Mouse (Mus musculus) left cerebral cortex, adult 8-10 months (tissue): ENCODE measurements around the gene Ncbp3. TPM values are rescaled to one million over a fixed set of nuclear protein-coding genes. Genes with fewer than 3 reads are reported as not detected.

Experiments
- DNase-seq, 2 experiments: peaks; one replicate each; pipeline ENCODE4 v3.0.0; 2022; ENCODE audit warnings: low spot score in 2 of 2
- total RNA-seq, 4 experiments: library from RNA; stranded (reverse); gene quantifications; 2 replicates each; pipeline ENCODE4 v1.2.4; 2022

The Ncbp3 gene
- total RNA-seq, 4 experiments from 2014 or later, result 8.4 to 9.4 (median 9.2) TPM

DNA sequence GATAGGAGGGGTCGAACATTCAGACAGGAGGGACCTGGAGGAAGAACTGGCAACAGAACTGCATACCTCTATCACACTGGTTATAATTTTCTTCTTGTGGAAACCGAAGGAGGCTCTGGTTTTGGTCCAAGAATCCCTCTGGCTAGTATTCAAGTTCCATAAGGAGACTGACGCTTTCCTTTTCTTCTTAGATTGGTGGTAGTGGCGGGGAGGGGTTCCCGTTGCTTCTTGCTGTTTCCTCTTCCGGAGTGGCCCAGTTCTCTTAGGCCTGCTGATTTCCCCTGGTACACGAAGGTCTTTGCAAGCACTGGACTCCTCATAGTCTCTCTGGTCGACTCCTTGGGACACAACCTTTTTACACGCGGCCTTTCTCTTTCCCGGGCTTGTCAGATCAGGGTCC lies 89.5 kb downstream of the Ncbp3 start:
- DNase-seq, result no peak

DNA sequence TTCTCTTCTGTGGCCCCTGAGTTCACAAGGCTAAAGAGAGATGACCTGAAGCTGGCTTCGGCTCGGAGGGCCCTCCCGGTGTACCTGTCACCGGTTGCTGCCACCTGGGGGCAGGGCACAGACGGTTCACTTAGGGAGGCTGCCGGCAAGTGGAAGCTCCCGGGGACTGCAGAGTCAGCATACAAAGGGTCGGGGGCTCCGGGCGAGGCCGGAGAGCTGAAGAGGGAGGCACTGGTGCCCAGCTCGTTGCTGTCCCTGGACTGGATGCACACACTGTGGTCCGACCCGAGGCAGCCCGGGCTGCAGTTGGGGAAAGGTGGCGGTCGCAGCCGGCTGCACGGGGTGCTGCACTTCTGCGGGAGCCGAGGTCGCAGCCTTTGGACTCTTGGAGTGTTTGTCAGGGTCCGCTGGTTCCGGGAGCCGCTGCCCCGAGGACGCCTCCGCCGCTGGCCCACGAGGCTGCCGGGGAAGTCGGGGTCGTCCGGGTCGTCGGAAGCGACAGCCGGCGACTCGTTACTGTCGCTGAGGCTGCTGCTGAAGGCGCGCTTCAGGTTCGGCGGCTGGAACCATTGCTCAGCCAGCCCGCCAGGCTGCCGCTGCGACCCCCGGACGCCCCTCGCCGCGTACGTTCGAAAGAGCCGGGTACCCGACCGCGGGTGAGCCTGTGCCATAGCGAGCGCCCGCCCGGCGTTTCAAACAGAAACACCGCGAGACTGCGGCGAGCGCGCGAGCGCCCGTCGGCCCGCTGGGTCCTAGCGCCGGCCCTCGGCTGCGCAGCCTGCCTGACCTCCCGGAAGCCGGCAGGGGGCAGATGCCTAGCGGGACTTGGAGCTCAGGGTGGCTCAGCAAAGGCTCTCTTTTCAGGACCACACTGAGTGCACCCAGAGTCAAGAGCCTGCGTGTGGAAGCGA lies 90.3 kb downstream of the Ncbp3 start, which contains the start of gene Haspin:
TSS of gene Haspin (minus strand) at position 704 of the 911 bp plus-strand sequence.
- DNase-seq, result peak; percentile 73 to 76

Other genes with a start within 250 kb of the Ncbp3 start
- gene Atp2a3, start 86.6 kb upstream of the Ncbp3 start, total RNA-seq, result 1 to 10 TPM; 6.5 to 8.0 (median 7.1) TPM
- under 1 TPM; 0.21 to 0.89 (median 0.41) TPM for gene P2rx1, start 48.7 kb upstream of the Ncbp3 start, total RNA-seq
- 100 to 1,000 TPM; 107 to 111 (median 108) TPM for gene Camkk1, start 28.8 kb upstream of the Ncbp3 start, total RNA-seq
- under 1 TPM; 0.18 to 0.37 (median 0.29) TPM for gene Itgae, start 42.8 kb downstream of the Ncbp3 start, total RNA-seq
- under 1 TPM in 3 of 4 experiments, not detected in 1; 0.14 to 0.30 (median 0.22) TPM for gene Haspin, start 90.5 kb downstream of the Ncbp3 start, total RNA-seq
- gene P2rx5, start 112.6 kb downstream of the Ncbp3 start, total RNA-seq, result 1 to 10 TPM in 2 of 4 experiments, under 1 TPM in 2; 0.70 to 1.4 (median 0.97) TPM
- 10 to 100 TPM; 39.9 to 46.8 (median 42.9) TPM for gene Emc6, start 129.3 kb downstream of the Ncbp3 start, total RNA-seq
- gene Tax1bp3, start 129.3 kb downstream of the Ncbp3 start, total RNA-seq, result 10 to 100 TPM in 3 of 4 experiments, 1 to 10 TPM in 1; 9.9 to 12.1 (median 11.0) TPM
- 10 to 100 TPM; 17.2 to 24.7 (median 19.9) TPM for gene Ctns, start 151.3 kb downstream of the Ncbp3 start, total RNA-seq
- gene Shpk, start 151.7 kb downstream of the Ncbp3 start, total RNA-seq, result 1 to 10 TPM; 3.2 to 4.1 (median 3.7) TPM
- gene Trpv1, start 186.5 kb downstream of the Ncbp3 start, total RNA-seq, result under 1 TPM in 1 of 4 experiments, not detected in 3; 0.16 TPM
- under 1 TPM; 0.43 to 0.59 (median 0.47) TPM for gene Trpv3, start 219.6 kb downstream of the Ncbp3 start, total RNA-seq